In genomic region chr3:96427761-96428462, GRCm38 (mm10) we compare ENCODE assay signal across 9 mouse cellular contexts. TPM values are rescaled to one million over a fixed set of nuclear protein-coding genes. Genes with fewer than 3 reads are reported as not detected.
DNase-seq lines count a peak whose midpoint lies in the region; ATAC-seq and TF ChIP-seq lines count a peak whose summit lies in the region.
"Had no signal": no experiment of that assay in that cellular context is flagged by ENCODE, and none has a peak within 500 bp of the region (broad histone marks: within the 10 kb centered on the region; RNA-seq: fewer than 3 reads in every experiment).

No protein-coding gene starts in this region.

- no peak for TF ChIP-seq CTCF in cerebellum, adult 2 months (IDR thresholded peaks at IDR 0.05; ENCODE audit: borderline replicate concordance, insufficient read depth, low read depth, low read length)

- 0 out of 2 replicates have a peak, but pooled peaks cover 5% of the 10 kb centered on the region for H3K4me1 ChIP-seq in heart, embryonic 11.5 days (ENCODE audit: control insufficient read depth, insufficient read depth, low read length)
- H3K4me1 ChIP-seq in heart, embryonic 16.5 days (ENCODE audit: control insufficient read depth, insufficient read depth, low read length) = 0 out of 2 replicates have a peak, but pooled peaks cover 4% of the 10 kb centered on the region
- H3K4me1 ChIP-seq in limb, embryonic 13.5 days = 0 out of 2 replicates have a peak, but pooled peaks cover 3% of the 10 kb centered on the region
- no peaks in the 10 kb centered on the region for H3K4me1 ChIP-seq in cerebellum, adult 2 months (ENCODE audit: control insufficient read depth, insufficient read depth, low read length)

- WGBS in heart, embryonic 11.5 days (ENCODE audit: insufficient replicate concordance) = 4% methylated on average over 16 of the region's 16 CpGs
- 5% methylated on average over 16 of the region's 16 CpGs for WGBS in heart, embryonic 16.5 days
- 8% methylated on average over 16 of the region's 16 CpGs for WGBS in limb, embryonic 13.5 days
- WGBS in cerebellum, adult 2 months = 14% methylated on average over 16 of the region's 16 CpGs

- DNase-seq in heart, adult 9 months (ENCODE audit: low spot score in 2 of 2) = no peak
- DNase-seq in CD4-positive helper T cell, adult 2 months (ENCODE audit: low read depth, low spot score) = peak; percentile 32
- DNase-seq in brain, adult 2 months (ENCODE audit: low read depth, low spot score) = peak; percentile 46
- peak; percentile 53 for DNase-seq in splenic B cell, adult 2 months (ENCODE audit: low read depth, low spot score)
- no peak for DNase-seq in cerebellum, adult 2 months

- no peaks in the 10 kb centered on the region for H3K36me3 ChIP-seq in heart, embryonic 11.5 days (ENCODE audit: control insufficient read depth, insufficient read depth, low read length)
- no peaks in the 10 kb centered on the region for H3K36me3 ChIP-seq in heart, embryonic 16.5 days (ENCODE audit: control insufficient read depth, insufficient read depth)
- no peaks in the 10 kb centered on the region for H3K36me3 ChIP-seq in limb, embryonic 13.5 days
- H3K36me3 ChIP-seq in splenic B cell, adult 2 months (ENCODE audit: control insufficient read depth, insufficient read depth, low read length, poor library complexity, severe bottlenecking) = no peaks in the 10 kb centered on the region

- H3K9me3 ChIP-seq in heart, embryonic 11.5 days (replicated peaks; ENCODE audit: control insufficient read depth, low read length) = no peaks in the 10 kb centered on the region
- H3K9me3 ChIP-seq in heart, embryonic 16.5 days (replicated peaks; ENCODE audit: control insufficient read depth, low read length) = no peaks in the 10 kb centered on the region
- H3K9me3 ChIP-seq in limb, embryonic 13.5 days = no peaks in the 10 kb centered on the region

- H3K27me3 ChIP-seq in heart, embryonic 11.5 days (ENCODE audit: control insufficient read depth, insufficient read depth, low read length) = 0 out of 2 replicates have a peak, but pooled peaks cover 2% of the 10 kb centered on the region
- peaks cover 14% of the 10 kb centered on the region for H3K27me3 ChIP-seq in heart, embryonic 16.5 days (ENCODE audit: control insufficient read depth, insufficient read depth, low read length)
- peaks cover 28% of the 10 kb centered on the region for H3K27me3 ChIP-seq in limb, embryonic 13.5 days
- H3K27me3 ChIP-seq in splenic B cell, adult 2 months (ENCODE audit: control insufficient read depth, insufficient read depth, low read length, poor library complexity, severe bottlenecking) = no peaks in the 10 kb centered on the region
- no peaks in the 10 kb centered on the region; the same call in 1 of the 2 replicates for H3K27me3 ChIP-seq in cerebellum, adult 2 months (ENCODE audit: control insufficient read depth, insufficient read depth, low read length)

- ATAC-seq in heart, embryonic 11.5 days (replicated peaks; ENCODE audit: insufficient number of reproducible peaks, low FRiP score, low TSS enrichment) = 0 out of 2 replicates have a peak, but pooled peaks have one; percentile 56
- ATAC-seq in heart, embryonic 16.5 days (replicated peaks; ENCODE audit: extremely low read depth, insufficient read depth, low FRiP score) = 0 out of 2 replicates have a peak, but pooled peaks have one; percentile 45
- ATAC-seq in limb, embryonic 13.5 days (ENCODE audit: low FRiP score, low read depth) = no peak

- H3K27ac ChIP-seq in heart, embryonic 11.5 days (ENCODE audit: low read depth, low read length) = no peak overlapping the region
- H3K27ac ChIP-seq in heart, embryonic 16.5 days (ENCODE audit: low read length) = no peak overlapping the region
- no peak overlapping the region for H3K27ac ChIP-seq in limb, embryonic 13.5 days
- no peak overlapping the region for H3K27ac ChIP-seq in cerebellum, adult 2 months (ENCODE audit: insufficient read depth, low read length)

- peak overlapping the region; percentile 64 for H3K4me2 ChIP-seq in heart, embryonic 11.5 days
- H3K4me2 ChIP-seq in heart, embryonic 16.5 days (ENCODE audit: low read depth, low read length) = peak overlapping the region; percentile 57
- H3K4me2 ChIP-seq in limb, embryonic 13.5 days (replicated peaks) = peak overlapping the region; percentile 37

- TF ChIP-seq POLR2A in cerebellum, adult 2 months (IDR thresholded peaks at IDR 0.05; ENCODE audit: borderline replicate concordance, insufficient read depth, low read length) = no peak

- 0 out of 2 replicates have a peak overlapping the region, but pooled peaks have one; percentile 36 for H3K9ac ChIP-seq in heart, embryonic 11.5 days (ENCODE audit: low read depth, low read length)
- no peak overlapping the region for H3K9ac ChIP-seq in heart, embryonic 16.5 days (ENCODE audit: low read length)
- no peak overlapping the region for H3K9ac ChIP-seq in limb, embryonic 13.5 days

- H3K4me3 ChIP-seq in heart, embryonic 11.5 days (ENCODE audit: low read depth, low read length) = peak overlapping the region; percentile 28
- H3K4me3 ChIP-seq in heart, embryonic 16.5 days (ENCODE audit: low read length) = peak overlapping the region; percentile 30
- no peak overlapping the region for H3K4me3 ChIP-seq in limb, embryonic 13.5 days
- no peak overlapping the region for H3K4me3 ChIP-seq in cerebellum, adult 2 months (replicated peaks; ENCODE audit: insufficient read depth, low read depth, low read length)

RNA-seq across cellular contexts. Expression of gene BC107364, which starts 24.2 kb away (rescaled TPM):
- polyA plus RNA-seq in heart, embryonic 11.5 days (2014; fragmentation: Nextera tagmentation; extraction: Ambion mirVana) = 0.43 TPM in 1 of 2 replicates, not detected in the other
- 1.3 and 1.5 TPM in 2 replicates for polyA plus RNA-seq in heart, embryonic 16.5 days (2015; fragmentation: Nextera tagmentation; extraction: Ambion mirVana)
- polyA plus RNA-seq in limb, embryonic 13.5 days (2015; fragmentation: Nextera tagmentation; extraction: Ambion mirVana) = not detected in 2 replicates
- polyA plus RNA-seq in cerebellum, adult 2 months (2012; rRNA removed) = not detected in 2 replicates
- polyA plus RNA-seq: small intestine, adult 2 months had no signal

Comparison
In these comparisons a context has a peak if more than half of its experiments do, and no peak if none do; other contexts are left out.
1. H3K4me3 ChIP-seq: peak in heart, embryonic 11.5 days (single experiment) and heart, embryonic 16.5 days (single experiment); none in limb, embryonic 13.5 days (single experiment) and cerebellum, adult 2 months (single experiment).
2. DNase-seq: peak in CD4-positive helper T cell, adult 2 months (single experiment), brain, adult 2 months (single experiment) and splenic B cell, adult 2 months (single experiment); none in heart, adult 9 months (0 of 2) and cerebellum, adult 2 months (0 of 2).
3. Peak in every context shown above with its lines, with median percentiles within 50 percentile points of each other: H3K4me2 ChIP-seq.